Mouse (Mus musculus) ES-E14 (cell line): ENCODE measurements around the gene Fli1. TPM values are rescaled to one million over a fixed set of nuclear protein-coding genes. Genes with fewer than 3 reads are reported as not detected.

ENCODE experiments used
- DNase-seq: peaks from one replicate; pipeline ENCODE4 v3.0.0-alpha.2; 2013; ENCODE audit warnings: low read depth, low spot score
- H3K27ac ChIP-seq: 2 replicates; pipeline ENCODE4 v1.5.1; 2012; ENCODE audit warnings: low read depth, mild to moderate bottlenecking, low read length, moderate library complexity, mixed read lengths; ENCODE audit not compliant: poor library complexity, insufficient read depth, severe bottlenecking
- H3K36me3 ChIP-seq: 2 replicates; pipeline ENCODE4 v1.6.1; 2012; ENCODE audit warnings: mild to moderate bottlenecking, low read length, moderate library complexity, mixed read lengths; ENCODE audit not compliant: control insufficient read depth, poor library complexity, insufficient read depth, severe bottlenecking
- H3K4me1 ChIP-seq, 2 experiments: fragments of 150-350 bp in 1 of 2; sonication (generic) in 1 of 2; 2 replicates each; pipeline ENCODE4 v1.6.1; 2012; ENCODE audit warnings: low read length in 2 of 2, mild to moderate bottlenecking in 1 of 2, mixed read lengths in 1 of 2; ENCODE audit not compliant: control insufficient read depth in 2 of 2, insufficient read depth in 2 of 2, poor library complexity in 1 of 2
- H3K4me3 ChIP-seq, 2 experiments: fragments of 150-350 bp in 1 of 2; sonication (generic) in 1 of 2; 2 replicates each; pipeline ENCODE4 v1.5.1; 2012; ENCODE audit warnings: low read length in 2 of 2, low read depth in 1 of 2, mild to moderate bottlenecking in 1 of 2, mixed read lengths in 1 of 2; ENCODE audit not compliant: insufficient read depth in 1 of 2, poor library complexity in 1 of 2, severe bottlenecking in 1 of 2
- H3K9ac ChIP-seq: 2 replicates; pipeline ENCODE4 v1.6.1; 2012; ENCODE audit warnings: low read depth, mild to moderate bottlenecking, low read length, mixed read lengths; ENCODE audit not compliant: poor library complexity, insufficient read depth, severe bottlenecking
- H3K9me3 ChIP-seq: fragments of 150-350 bp; sonication (generic); 2 replicates; pipeline ENCODE4 v1.6.1; 2012; ENCODE audit warnings: low read depth, mild to moderate bottlenecking, low read length; ENCODE audit not compliant: control insufficient read depth, insufficient read depth
- CHD2 ChIP-seq: IDR thresholded peaks from 2 replicates; pipeline ENCODE4 v1.6.1; 2014; ENCODE audit warnings: mild to moderate bottlenecking, low read depth, low read length, inconsistent platforms
- HCFC1 ChIP-seq: IDR thresholded peaks from 2 replicates; pipeline ENCODE4 v1.6.1; 2012; ENCODE audit warnings: low read length, inconsistent platforms, borderline replicate concordance; ENCODE audit not compliant: insufficient read depth
- MAFK ChIP-seq: IDR thresholded peaks from 2 replicates; pipeline ENCODE4 v1.6.1; 2014; ENCODE audit warnings: mild to moderate bottlenecking, low read depth, low read length, inconsistent platforms; ENCODE audit not compliant: insufficient read depth
- ZC3H11A ChIP-seq: IDR thresholded peaks from 2 replicates; pipeline ENCODE4 v1.6.1; 2012; ENCODE audit warnings: low read depth, mild to moderate bottlenecking, inconsistent platforms, low read length, borderline replicate concordance
- ZNF384 ChIP-seq: IDR thresholded peaks from 2 replicates; pipeline ENCODE4 v1.6.1; 2012; ENCODE audit warnings: low read depth, low read length, inconsistent platforms
- in situ Hi-C, 2 experiments: fragments of 600-800 bp; cut with MboI; formaldehyde crosslinking; loops; one replicate each; pipeline ENCODE4 v1.15.1; 2025; ENCODE audit warnings: low sequenced_read_pairs in 2 of 2, inconsistent platforms in 1 of 2; ENCODE audit not compliant: unreplicated experiment in 2 of 2
- total RNA-seq: library from RNA; depleted of rRNA; stranded (reverse); fragments of 300-350 nt; gene quantifications from 2 replicates; pipeline ENCODE4 v1.2.3, GENCODE M21; 2012

Fli1 gene
- total RNA-seq, 1 experiment = 0.40 TPM

DNA sequence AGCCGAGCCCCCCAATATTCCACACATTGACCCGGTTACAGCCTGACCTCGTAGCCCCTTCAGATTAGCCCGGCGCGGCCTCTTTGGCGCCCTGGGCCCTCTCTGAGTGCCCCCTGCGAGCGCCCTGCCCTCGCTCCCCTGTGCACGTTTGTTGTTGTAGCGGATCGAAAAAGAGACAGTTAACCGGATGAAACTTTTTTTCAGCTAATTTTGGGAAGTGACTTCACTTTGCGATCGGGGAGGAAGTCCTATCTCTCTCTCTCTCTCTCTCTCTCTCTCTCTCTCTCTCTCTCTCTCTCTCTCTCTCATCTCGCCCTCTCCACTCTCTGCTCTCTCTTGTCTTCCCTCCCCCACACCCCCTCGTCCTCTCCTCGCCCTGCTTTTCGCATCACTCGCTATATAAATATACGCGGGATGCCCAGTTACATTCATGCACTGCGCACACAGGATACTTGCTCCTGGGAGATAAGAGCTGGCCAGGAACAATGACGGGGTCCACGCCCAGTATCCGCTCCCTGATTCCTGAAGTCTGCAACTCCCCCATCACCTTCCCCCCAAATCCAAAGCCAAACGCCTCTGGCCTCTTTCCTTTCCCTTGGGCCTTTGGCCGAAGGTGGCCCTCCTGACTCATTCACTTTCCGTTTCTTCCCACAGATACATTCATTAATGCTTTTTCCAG, 1.3 kb downstream of the Fli1 start:
- Histone ChIP-seq H3K4me1 (peaks cover 0 to 4% of the 10 kb centered on the region in 2 experiments; a peak in 2 of 4 replicates), H3K36me3 (no peaks in the 10 kb centered on the region), H3K4me3 (peak overlapping the region; percentile 62 to 65), H3K9me3 (no peaks in the 10 kb centered on the region), H3K9ac (peak overlapping the region; percentile 61; the same call in 1 of the 2 replicates), H3K27ac (no peak overlapping the region)
- DNase-seq = no peak
- in situ Hi-C loops = loop anchor here (25.0 kb wide), 2 partner anchors 629 to 1946 kb away; partner anchors contain the start of genes Barx2 (in 1 of the 2) and Kirrel3 (in 1 of the 2)
- no peak for TF ChIP-seq ZNF384
- TF ChIP-seq MAFK = no peak
- no peak for TF ChIP-seq CHD2
- TF ChIP-seq ZC3H11A = no peak
- no peak for TF ChIP-seq HCFC1

DNA sequence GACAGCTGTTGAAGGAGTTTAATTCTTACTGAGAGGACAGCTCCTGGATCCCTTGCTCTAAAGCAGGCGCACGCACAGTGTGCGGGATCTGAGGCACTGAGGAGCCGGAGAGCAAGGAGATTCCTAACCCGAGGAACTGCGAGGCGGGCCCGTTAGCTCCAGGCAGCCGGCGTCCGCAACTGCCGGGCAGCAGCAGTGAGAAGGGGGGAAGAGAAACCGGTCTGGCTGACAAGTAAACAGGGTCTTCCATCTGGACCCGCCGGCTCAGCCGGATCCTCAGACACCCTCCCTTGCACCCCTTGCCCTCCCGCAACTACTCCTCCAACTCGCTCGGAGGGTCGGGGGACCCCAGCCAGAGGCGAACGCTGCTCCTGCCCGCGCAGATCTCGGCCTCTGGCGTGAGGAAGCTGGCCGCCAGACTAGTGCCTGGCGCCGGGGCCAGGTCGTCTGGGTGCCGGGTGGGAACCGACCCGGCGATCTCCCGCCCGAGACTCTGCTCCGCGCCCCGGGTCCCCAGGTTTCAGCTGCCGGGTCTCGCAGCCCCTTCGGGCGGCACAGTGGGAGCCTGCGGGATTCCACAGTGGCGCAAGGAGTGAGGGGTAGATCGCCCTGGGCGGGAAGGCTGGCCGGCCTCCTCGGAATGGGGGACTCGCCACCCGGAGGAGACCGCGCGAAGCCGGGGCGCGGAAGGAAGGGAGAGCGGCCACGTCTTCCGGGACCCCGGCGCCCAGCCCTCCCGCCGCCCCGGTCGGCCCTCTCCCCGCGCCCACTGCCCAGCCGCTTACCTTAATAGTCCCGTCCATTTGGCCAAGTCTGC, 2.0 kb downstream of the Fli1 start:
- Histone ChIP-seq H3K4me3 (peak overlapping the region; percentile 62 to 65), H3K9me3 (no peaks in the 10 kb centered on the region), H3K9ac (peak overlapping the region; percentile 61), H3K4me1 (peaks cover 0 to 4% of the 10 kb centered on the region in 2 experiments; a peak in 2 of 4 replicates), H3K36me3 (no peaks in the 10 kb centered on the region), H3K27ac (no peak overlapping the region)
- DNase-seq = no peak
- in situ Hi-C loops = loop anchor here (25.0 kb wide), 2 partner anchors 628 to 1947 kb away; partner anchors contain the start of genes Barx2 (in 1 of the 2) and Kirrel3 (in 1 of the 2)
- TF ChIP-seq HCFC1 (no peak), CHD2 (no peak), MAFK (no peak), ZC3H11A (no peak), ZNF384 (no peak)

DNA sequence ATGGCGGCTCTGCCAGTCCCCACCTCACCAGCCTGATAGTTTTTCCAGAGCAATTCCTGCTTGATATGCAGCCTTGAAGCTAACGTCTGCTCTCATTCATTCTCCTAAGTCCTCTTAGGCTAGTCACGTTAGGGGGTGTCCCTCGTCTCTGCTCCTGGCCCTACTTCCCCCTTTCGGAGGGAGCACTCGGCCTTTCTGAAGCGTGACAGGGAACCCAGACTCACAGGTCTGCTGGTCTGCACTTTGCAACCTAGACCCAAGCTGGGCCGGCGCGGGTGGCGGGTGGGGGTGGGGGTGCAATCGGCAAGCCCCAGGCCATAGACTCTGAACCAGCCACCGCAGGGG, 2.6 kb downstream of the Fli1 start:
- Histone ChIP-seq H3K36me3 (no peaks in the 10 kb centered on the region), H3K9me3 (no peaks in the 10 kb centered on the region), H3K27ac (no peak overlapping the region), H3K9ac (peak overlapping the region; percentile 61; the same call in 1 of the 2 replicates), H3K4me3 (peak overlapping the region; percentile 62 to 65), H3K4me1 (peaks cover 0 to 2% of the 10 kb centered on the region in 2 experiments; a peak in 1 of 4 replicates)
- TF ChIP-seq ZNF384 (no peak), ZC3H11A (no peak), CHD2 (no peak), MAFK (no peak), HCFC1 (no peak)
- DNase-seq = no peak
- in situ Hi-C loops = loop anchor here (25.0 kb wide), 2 partner anchors 628 to 1947 kb away; partner anchors contain the start of genes Barx2 (in 1 of the 2) and Kirrel3 (in 1 of the 2)

DNA sequence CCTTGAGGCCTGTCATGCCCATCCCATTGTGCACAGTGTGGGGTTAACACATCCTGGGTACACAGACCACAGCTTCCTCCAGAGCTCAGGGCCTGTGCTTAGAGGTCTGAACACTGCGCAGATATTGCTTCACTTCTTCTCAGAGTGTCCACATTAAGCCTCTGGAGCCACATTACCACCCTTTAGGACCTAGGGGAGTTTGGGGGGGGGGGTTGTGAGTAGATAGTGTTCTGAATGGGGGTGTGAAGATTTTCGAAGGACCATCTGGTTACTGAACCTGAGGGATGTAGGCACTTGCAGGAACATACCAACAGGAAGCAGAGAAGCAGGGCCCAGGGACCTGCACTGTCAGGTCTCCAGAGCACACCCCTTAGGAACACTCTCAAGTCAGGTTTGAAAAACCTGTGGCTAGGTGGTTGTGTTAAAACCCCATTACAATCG, 3.3 kb downstream of the Fli1 start:
- H3K4me3 ChIP-seq = no peak overlapping the region
- no peak overlapping the region for H3K27ac ChIP-seq
- peaks cover 0 to 2% of the 10 kb centered on the region in 2 experiments; a peak in 1 of 4 replicates for H3K4me1 ChIP-seq
- DNase-seq = no peak
- H3K36me3 ChIP-seq = no peaks in the 10 kb centered on the region
- in situ Hi-C loops = loop anchor here (25.0 kb wide), 2 partner anchors 627 to 1948 kb away; partner anchors contain the start of genes Barx2 (in 1 of the 2) and Kirrel3 (in 1 of the 2)
- H3K9ac ChIP-seq = no peak overlapping the region
- H3K9me3 ChIP-seq = no peaks in the 10 kb centered on the region
- TF ChIP-seq MAFK (no peak), ZNF384 (no peak), ZC3H11A (no peak), CHD2 (no peak), HCFC1 (no peak)
